Mouse (Mus musculus): ENCODE measurements around the gene Aox1.

Gene Aox1

DNA sequence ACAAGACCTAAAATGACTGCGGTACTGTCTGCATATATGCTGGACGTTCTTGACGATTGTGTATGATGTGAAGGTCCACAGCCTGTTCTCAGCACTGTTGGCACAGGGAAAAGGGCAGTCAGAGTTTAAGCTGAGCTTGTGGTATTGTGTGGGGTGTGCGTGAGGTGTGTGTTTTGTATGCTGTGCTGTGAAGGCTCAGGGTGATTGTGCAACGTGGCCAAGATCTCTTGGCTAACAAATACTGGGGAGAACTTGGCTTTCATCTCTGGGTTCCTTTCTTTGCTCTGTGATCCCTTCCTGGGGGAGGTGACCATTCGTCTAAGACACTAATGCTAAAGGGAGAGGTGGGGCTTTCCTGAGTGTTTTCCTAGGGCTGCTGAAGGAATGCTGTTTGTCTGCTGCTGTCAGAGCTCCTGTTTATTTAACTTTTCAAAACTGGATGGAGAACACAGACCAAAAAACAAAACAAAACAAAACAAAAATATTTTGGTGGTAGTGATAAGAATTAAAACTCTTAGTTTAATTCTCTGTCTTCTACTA is 84.4 kb downstream of the Aox1 start:
- TF ChIP-seq POU5F1 (IDR thresholded peaks at IDR 0.05; ENCODE audit: borderline replicate concordance, low read length) (no peak), NANOG (IDR thresholded peaks at IDR 0.05; ENCODE audit: borderline replicate concordance, low read length) (no peak), CTCF (conservative IDR thresholded peaks at IDR 0.05; ENCODE audit: low read length) (no peak)
- Histone ChIP-seq H3K4me3 (replicated peaks; ENCODE audit: low read length) (no peak overlapping the region), H3K27me3 (ENCODE audit: insufficient read depth, low read length) (no peaks in the 10 kb centered on the region), H3K36me3 (ENCODE audit: insufficient read depth, low read length) (no peaks in the 10 kb centered on the region), H3K4me1 (replicated peaks; ENCODE audit: low read depth, low read length) (no peaks in the 10 kb centered on the region; the same call in 1 of the 2 replicates), H3K9me3 (ENCODE audit: low read length) (peaks cover 23% of the 10 kb centered on the region)

DNA sequence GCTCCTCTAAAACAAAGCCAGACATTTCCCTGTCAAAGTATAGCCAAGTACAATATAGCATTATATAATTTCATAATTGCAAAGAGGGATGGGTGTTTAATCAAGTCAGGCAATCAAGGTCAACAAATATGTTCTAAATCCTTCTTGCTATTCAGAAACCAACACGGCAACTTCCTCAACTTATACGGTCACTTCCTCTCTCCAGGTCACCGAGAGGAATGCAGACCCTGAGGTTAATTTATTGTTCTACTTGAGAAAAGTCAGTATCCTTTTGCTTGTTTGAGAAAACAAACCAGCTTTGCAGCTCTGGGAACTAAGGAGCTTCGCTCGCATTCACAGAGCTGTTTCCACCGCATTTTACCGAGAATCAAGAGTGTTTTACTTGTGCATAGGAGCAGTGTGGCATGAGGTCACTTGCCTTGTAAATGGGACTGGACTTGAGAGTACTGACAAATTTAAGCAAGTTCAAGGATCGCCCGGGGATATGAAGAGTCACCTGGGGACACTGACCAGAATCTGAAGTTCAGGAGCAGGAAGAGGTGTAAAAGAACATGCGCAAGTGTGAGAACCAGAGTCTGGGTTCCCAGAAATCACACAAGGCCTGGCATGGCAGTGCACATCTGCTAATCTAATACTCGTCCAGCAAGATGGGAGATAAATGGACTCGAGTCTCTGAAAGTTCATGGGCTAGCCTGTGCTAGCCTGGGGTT is 85.1 kb downstream of the Aox1 start:
- H3K4me3 ChIP-seq (replicated peaks; ENCODE audit: low read length) = no peak overlapping the region
- no peak for TF ChIP-seq NANOG (IDR thresholded peaks at IDR 0.05; ENCODE audit: borderline replicate concordance, low read length)
- no peak for TF ChIP-seq POU5F1 (IDR thresholded peaks at IDR 0.05; ENCODE audit: borderline replicate concordance, low read length)
- no peak for TF ChIP-seq CTCF (conservative IDR thresholded peaks at IDR 0.05; ENCODE audit: low read length)
- H3K27me3 ChIP-seq (ENCODE audit: insufficient read depth, low read length) = no peaks in the 10 kb centered on the region
- H3K9me3 ChIP-seq (ENCODE audit: low read length) = peaks cover 16% of the 10 kb centered on the region
- H3K36me3 ChIP-seq (ENCODE audit: insufficient read depth, low read length) = no peaks in the 10 kb centered on the region
- no peaks in the 10 kb centered on the region; the same call in 1 of the 2 replicates for H3K4me1 ChIP-seq (replicated peaks; ENCODE audit: low read depth, low read length)

DNA sequence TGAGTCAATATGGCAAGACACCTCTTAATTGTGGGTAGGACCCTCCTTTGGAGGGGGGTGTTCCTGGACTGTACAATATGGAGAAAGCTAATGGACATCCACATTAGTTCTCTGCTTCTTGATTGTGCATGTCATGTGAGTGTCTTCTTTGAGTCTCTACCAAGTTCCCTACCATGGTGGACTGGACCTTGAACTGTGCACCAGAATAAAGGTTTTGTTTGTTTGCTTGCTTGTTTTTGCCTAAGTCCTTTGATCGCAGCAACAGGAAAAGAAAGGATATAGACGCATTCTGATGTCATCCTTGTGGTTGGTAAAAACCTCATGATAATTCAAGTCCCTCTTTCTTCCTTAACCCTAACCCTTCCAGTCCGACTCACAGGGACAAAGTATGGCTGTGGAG is 88.5 kb downstream of the Aox1 start:
- Histone ChIP-seq H3K9me3 (ENCODE audit: low read length) (no peaks in the 10 kb centered on the region), H3K36me3 (ENCODE audit: insufficient read depth, low read length) (no peaks in the 10 kb centered on the region), H3K4me1 (replicated peaks; ENCODE audit: low read depth, low read length) (no peaks in the 10 kb centered on the region; the same call in 1 of the 2 replicates), H3K4me3 (replicated peaks; ENCODE audit: low read length) (no peak overlapping the region), H3K27me3 (ENCODE audit: insufficient read depth, low read length) (no peaks in the 10 kb centered on the region)
- TF ChIP-seq NANOG (IDR thresholded peaks at IDR 0.05; ENCODE audit: borderline replicate concordance, low read length) (no peak), POU5F1 (IDR thresholded peaks at IDR 0.05; ENCODE audit: borderline replicate concordance, low read length) (no peak), CTCF (conservative IDR thresholded peaks at IDR 0.05; ENCODE audit: low read length) (no peak)

DNA sequence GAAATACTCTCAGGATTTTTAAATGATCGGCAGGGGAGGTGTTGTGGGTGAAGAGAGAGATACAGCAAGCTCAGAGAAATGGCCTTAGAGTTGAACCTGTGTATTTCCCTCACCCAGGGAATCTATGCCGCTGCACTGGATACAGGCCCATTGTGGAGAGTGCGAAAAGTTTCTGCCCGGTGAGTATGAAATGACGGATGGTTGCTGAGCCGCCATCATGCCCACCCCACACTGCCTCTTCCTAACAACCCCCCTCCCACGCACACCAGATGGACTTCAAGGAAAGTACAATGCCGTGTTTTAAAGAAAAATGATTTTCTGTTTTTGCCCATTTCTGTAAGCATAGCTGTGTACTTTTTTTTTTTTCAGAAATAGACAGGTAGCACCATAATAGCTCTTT is 95.2 kb downstream of the Aox1 start:
- TF ChIP-seq NANOG (IDR thresholded peaks at IDR 0.05; ENCODE audit: borderline replicate concordance, low read length) = no peak
- TF ChIP-seq POU5F1 (IDR thresholded peaks at IDR 0.05; ENCODE audit: borderline replicate concordance, low read length) = no peak
- TF ChIP-seq CTCF (conservative IDR thresholded peaks at IDR 0.05; ENCODE audit: low read length) = no peak

DNA sequence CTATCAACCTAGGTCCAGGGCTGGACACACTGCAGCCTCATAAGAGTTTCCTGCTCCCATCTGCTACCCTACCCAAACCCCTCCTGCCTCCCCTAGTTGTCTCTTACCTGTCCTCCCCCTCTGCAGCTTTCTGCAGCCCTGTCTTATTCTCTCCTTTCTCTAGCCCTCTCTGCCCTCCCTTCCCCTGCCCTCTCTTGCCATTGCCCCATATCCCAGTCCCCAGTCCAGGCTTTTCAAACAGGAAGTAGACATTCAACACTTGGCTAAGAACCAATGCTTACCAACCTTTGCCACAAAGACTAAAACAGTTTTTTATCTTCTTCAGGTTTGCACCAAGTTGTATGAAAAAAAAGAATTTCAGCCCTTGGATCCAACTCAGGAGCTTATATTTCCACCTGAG is 108.2 kb downstream of the Aox1 start:
- H3K4me3 ChIP-seq (replicated peaks; ENCODE audit: low read length) = no peak overlapping the region
- H3K9me3 ChIP-seq (ENCODE audit: low read length) = no peaks in the 10 kb centered on the region; the same call in 1 of the 2 replicates
- peaks cover 13% of the 10 kb centered on the region for H3K27me3 ChIP-seq (ENCODE audit: insufficient read depth, low read length)
- H3K4me1 ChIP-seq (replicated peaks; ENCODE audit: low read depth, low read length) = no peaks in the 10 kb centered on the region
- TF ChIP-seq NANOG (IDR thresholded peaks at IDR 0.05; ENCODE audit: borderline replicate concordance, low read length) = no peak
- no peak for TF ChIP-seq POU5F1 (IDR thresholded peaks at IDR 0.05; ENCODE audit: borderline replicate concordance, low read length)
- TF ChIP-seq CTCF (conservative IDR thresholded peaks at IDR 0.05; ENCODE audit: low read length) = no peak
- no peaks in the 10 kb centered on the region for H3K36me3 ChIP-seq (ENCODE audit: insufficient read depth, low read length)

More for the DNA sequence above, 95.2 kb downstream of the Aox1 start:
- Histone ChIP-seq H3K27me3 (ENCODE audit: insufficient read depth, low read length) (no peaks in the 10 kb centered on the region), H3K4me3 (replicated peaks; ENCODE audit: low read length) (no peak overlapping the region), H3K9me3 (ENCODE audit: low read length) (no peaks in the 10 kb centered on the region), H3K4me1 (replicated peaks; ENCODE audit: low read depth, low read length) (no peaks in the 10 kb centered on the region), H3K36me3 (ENCODE audit: insufficient read depth, low read length) (no peaks in the 10 kb centered on the region)

DNA sequence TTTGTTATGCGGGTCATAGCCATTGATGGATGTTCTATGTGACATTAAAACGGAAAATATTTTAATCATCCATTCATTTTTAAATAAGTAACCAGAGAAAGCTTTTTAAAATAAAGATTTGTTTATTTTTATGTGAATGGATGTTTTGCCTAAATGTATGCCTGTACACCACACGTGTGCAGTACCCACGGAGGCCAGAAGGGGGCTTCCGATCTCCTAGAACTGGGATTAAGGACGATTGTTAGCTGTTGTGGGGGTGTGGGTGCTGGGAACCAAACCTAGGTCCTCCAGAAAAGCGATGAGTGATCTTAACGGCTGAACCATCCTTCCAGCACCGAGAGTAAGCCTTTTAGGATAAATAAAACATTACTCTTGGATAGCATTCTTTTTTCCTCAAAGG is 109.3 kb downstream of the Aox1 start:
- H3K4me3 ChIP-seq (replicated peaks; ENCODE audit: low read length) = no peak overlapping the region
- peaks cover 13% of the 10 kb centered on the region for H3K27me3 ChIP-seq (ENCODE audit: insufficient read depth, low read length)
- no peaks in the 10 kb centered on the region for H3K36me3 ChIP-seq (ENCODE audit: insufficient read depth, low read length)
- TF ChIP-seq POU5F1 (IDR thresholded peaks at IDR 0.05; ENCODE audit: borderline replicate concordance, low read length) (no peak), CTCF (conservative IDR thresholded peaks at IDR 0.05; ENCODE audit: low read length) (peak; percentile 66)
- H3K4me1 ChIP-seq (replicated peaks; ENCODE audit: low read depth, low read length) = no peaks in the 10 kb centered on the region
- no peaks in the 10 kb centered on the region; the same call in 1 of the 2 replicates for H3K9me3 ChIP-seq (ENCODE audit: low read length)

DNA sequence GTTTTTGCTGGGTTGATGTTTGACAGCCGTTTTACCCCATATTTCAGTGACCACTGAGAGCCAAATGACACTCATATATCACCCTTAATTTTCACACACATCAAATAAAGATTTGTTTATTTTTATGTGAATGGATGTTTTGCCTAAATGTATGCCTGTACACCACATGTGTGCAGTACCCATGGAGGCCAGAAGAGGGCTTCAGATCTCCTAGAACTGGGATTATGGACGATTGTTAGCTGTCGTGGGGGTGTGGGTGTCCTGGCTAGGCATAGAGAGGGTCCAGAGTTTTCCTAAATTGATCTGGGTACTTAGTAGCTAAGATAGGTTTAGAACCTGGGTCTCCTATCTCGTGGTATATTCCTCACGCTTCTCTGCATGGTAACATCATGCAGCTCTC is 110.9 kb downstream of the Aox1 start:
- Histone ChIP-seq H3K9me3 (ENCODE audit: low read length) (no peaks in the 10 kb centered on the region; the same call in 1 of the 2 replicates), H3K4me1 (replicated peaks; ENCODE audit: low read depth, low read length) (peaks cover 10% of the 10 kb centered on the region), H3K27me3 (ENCODE audit: insufficient read depth, low read length) (peaks cover 13% of the 10 kb centered on the region), H3K4me3 (replicated peaks; ENCODE audit: low read length) (no peak overlapping the region), H3K36me3 (ENCODE audit: insufficient read depth, low read length) (no peaks in the 10 kb centered on the region)
- TF ChIP-seq NANOG (IDR thresholded peaks at IDR 0.05; ENCODE audit: borderline replicate concordance, low read length) = no peak
- peak; percentile 75 for TF ChIP-seq CTCF (conservative IDR thresholded peaks at IDR 0.05; ENCODE audit: low read length)
- no peak for TF ChIP-seq POU5F1 (IDR thresholded peaks at IDR 0.05; ENCODE audit: borderline replicate concordance, low read length)

DNA sequence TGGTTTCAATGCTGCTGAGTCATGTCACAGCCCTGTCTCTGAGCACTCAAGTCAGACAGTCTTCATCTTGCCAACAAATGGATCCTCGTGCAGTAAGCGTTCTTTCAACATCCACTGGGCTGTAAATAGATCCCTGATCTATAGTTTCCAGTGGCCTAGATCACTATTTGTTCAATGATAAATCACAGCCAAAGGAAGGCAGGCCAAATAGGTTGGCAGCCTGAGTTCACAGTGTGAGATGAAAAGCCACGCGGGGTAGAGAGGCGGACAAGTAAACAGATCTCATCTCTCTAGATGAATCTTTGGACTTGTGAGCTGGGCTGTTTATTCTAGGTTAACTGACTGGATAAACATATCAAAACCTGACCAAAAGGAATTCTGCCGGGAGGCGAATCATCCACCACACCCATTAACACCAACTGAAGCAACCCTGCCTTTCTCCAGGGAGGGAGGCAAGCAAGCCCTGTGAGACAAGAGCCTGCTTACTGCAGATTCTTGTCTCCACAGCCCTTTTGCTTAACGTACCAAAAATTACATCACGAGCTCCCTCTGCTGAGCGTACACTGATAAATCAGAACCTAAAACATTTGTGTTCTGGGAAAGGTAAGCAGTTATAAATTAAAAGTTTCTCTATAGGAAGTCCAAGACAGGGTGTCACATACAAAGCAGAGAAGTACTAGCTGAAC is 114.8 kb downstream of the Aox1 start:
- TF ChIP-seq NANOG (IDR thresholded peaks at IDR 0.05; ENCODE audit: borderline replicate concordance, low read length) = no peak
- TF ChIP-seq CTCF (conservative IDR thresholded peaks at IDR 0.05; ENCODE audit: low read length) = no peak
- no peak for TF ChIP-seq POU5F1 (IDR thresholded peaks at IDR 0.05; ENCODE audit: borderline replicate concordance, low read length)
- Histone ChIP-seq H3K27me3 (ENCODE audit: insufficient read depth, low read length) (peaks cover 14% of the 10 kb centered on the region), H3K36me3 (ENCODE audit: insufficient read depth, low read length) (no peaks in the 10 kb centered on the region), H3K4me1 (replicated peaks; ENCODE audit: low read depth, low read length) (peaks cover 10% of the 10 kb centered on the region), H3K9me3 (ENCODE audit: low read length) (no peaks in the 10 kb centered on the region), H3K4me3 (replicated peaks; ENCODE audit: low read length) (no peak overlapping the region)
